Mouse (Mus musculus) left cerebral cortex, adult 2 months (tissue): ENCODE data around the gene Fsd1. TPM values are rescaled to one million over a fixed set of nuclear protein-coding genes. Genes with fewer than 3 reads are reported as not detected.

Experiments used
- DNase-seq, 2 experiments: peaks; one replicate each; pipeline ENCODE4 v3.0.0; 2021 to 2022; ENCODE audit warnings: low spot score in 2 of 2, mixed read lengths in 1 of 2; ENCODE audit errors: extremely low spot score in 1 of 2
- H3K27ac ChIP-seq: fragments of 200-600 bp; 2 replicates; pipeline ENCODE4 v1.8.1; 2022
- H3K4me3 ChIP-seq: fragments of 200-600 bp; 2 replicates; pipeline ENCODE4 v1.8.1; 2022
- CTCF ChIP-seq: fragments of 200-600 bp; IDR thresholded peaks from 2 replicates; pipeline ENCODE4 v1.8.1; 2022; ENCODE audit warnings: antibody characterized with exemption, mild to moderate bottlenecking, moderate library complexity
- intact Hi-C: fragments of 180-260 bp; cut with DNase I; formaldehyde crosslinking; loops from one replicate; pipeline ENCODE4 v1.15.1; 2025
- total RNA-seq, 2 experiments: library from RNA; stranded (reverse); gene quantifications; 2 replicates each; pipeline ENCODE4 v1.2.3; 2021

Fsd1 gene
- total RNA-seq, 2 experiments from 2014 or later = 88.7 to 90.6 TPM

GRCm38 (mm10) chr17:56011441-56011840 lies 25.1 kb downstream of the Fsd1 start:
- Histone ChIP-seq H3K27ac (no peak overlapping the region), H3K4me3 (no peak overlapping the region)
- DNase-seq = no peak
- intact Hi-C loops = loop anchor here (2.0 kb wide), 1 partner anchor 35 kb away; no protein-coding TSS in a partner anchor
- TF ChIP-seq CTCF = no peak

- no peak for TF ChIP-seq CTCF
- no peak for DNase-seq
Observed at GRCm38 (mm10) chr17:56015293-56015692, 29.0 kb downstream of the Fsd1 start.

GRCm38 (mm10) chr17:56016382-56016781 lies 30.1 kb downstream of the Fsd1 start:
- no peak for TF ChIP-seq CTCF
- no peak overlapping the region for H3K27ac ChIP-seq
- no peak overlapping the region for H3K4me3 ChIP-seq
- intact Hi-C loops = no loop called here
- DNase-seq = no peak

More at GRCm38 (mm10) chr17:56015293-56015692, 29.0 kb downstream of the Fsd1 start:
- H3K27ac ChIP-seq = no peak overlapping the region
- intact Hi-C loops = no loop called here
- no peak overlapping the region for H3K4me3 ChIP-seq

- H3K27ac ChIP-seq = no peak overlapping the region
- intact Hi-C loops = no loop called here
- no peak for DNase-seq
- TF ChIP-seq CTCF = no peak
- no peak overlapping the region for H3K4me3 ChIP-seq
Observed at GRCm38 (mm10) chr17:56016793-56017785, 30.8 kb downstream of the Fsd1 start.

- intact Hi-C loops = no loop called here
- no peak for DNase-seq
- H3K4me3 ChIP-seq = no peak overlapping the region
- no peak for TF ChIP-seq CTCF
- H3K27ac ChIP-seq = 0 out of 2 replicates have a peak overlapping the region, but pooled peaks have one; percentile 47
Observed at GRCm38 (mm10) chr17:56017848-56018247, 31.5 kb downstream of the Fsd1 start.

- no peak overlapping the region for H3K4me3 ChIP-seq
- TF ChIP-seq CTCF = peak; percentile 60
- H3K27ac ChIP-seq = peak overlapping the region; percentile 47; the same call in 1 of the 2 replicates
- DNase-seq = peak; percentile 69 to 74
- intact Hi-C loops = no loop called here
Observed at GRCm38 (mm10) chr17:56018347-56019131, 32.2 kb downstream of the Fsd1 start.

- TF ChIP-seq CTCF = no peak
- DNase-seq = peak in 1 of 2 experiments; percentile 16
- intact Hi-C loops = no loop called here
- H3K4me3 ChIP-seq = no peak overlapping the region
- peak overlapping the region; percentile 77 for H3K27ac ChIP-seq
Observed at GRCm38 (mm10) chr17:56020400-56021084, 34.2 kb downstream of the Fsd1 start.

GRCm38 (mm10) chr17:56021161-56021910 lies 35.0 kb downstream of the Fsd1 start:
- TF ChIP-seq CTCF = no peak; the same call in 1 of the 2 replicates
- intact Hi-C loops = no loop called here
- H3K27ac ChIP-seq = peak overlapping the region; percentile 77
- peak; percentile 59 to 66 for DNase-seq
- no peak overlapping the region for H3K4me3 ChIP-seq

- H3K4me3 ChIP-seq = no peak overlapping the region
- H3K27ac ChIP-seq = peak overlapping the region; percentile 77
- DNase-seq = no peak
- intact Hi-C loops = no loop called here
- no peak for TF ChIP-seq CTCF
Observed at GRCm38 (mm10) chr17:56022131-56022988, 36.1 kb downstream of the Fsd1 start.

GRCm38 (mm10) chr17:56022989-56023290 lies 36.6 kb downstream of the Fsd1 start:
- DNase-seq = no peak
- intact Hi-C loops = no loop called here
- no peak for TF ChIP-seq CTCF
- Histone ChIP-seq H3K27ac (peak overlapping the region; percentile 77), H3K4me3 (no peak overlapping the region)
